Mouse (Mus musculus) limb, embryonic 12.5 days (tissue): Measurements from ENCODE around the gene Dusp16. TPM values are rescaled to one million over a fixed set of nuclear protein-coding genes. Genes with fewer than 3 reads are reported as not detected.

Experiments used
- ATAC-seq: fragments of 200-750 bp; cut with Nextera tagmentation; 2 replicates; pipeline ENCODE4 v1.8.0; 2017; ENCODE audit warnings: low read depth, moderate TSS enrichment; ENCODE audit not compliant: insufficient number of reproducible peaks, insufficient read depth, low FRiP score, low TSS enrichment
- H3K27ac ChIP-seq: fragments of 300-500 bp; sonication (generic); 2 replicates; pipeline ENCODE4 v1.5.1; 2016; ENCODE audit warnings: mild to moderate bottlenecking, moderate library complexity
- H3K27me3 ChIP-seq: fragments of 300-500 bp; sonication (generic); 2 replicates; pipeline ENCODE4 v1.6.1; 2016; ENCODE audit warnings: mild to moderate bottlenecking, moderate library complexity
- H3K36me3 ChIP-seq: fragments of 300-500 bp; sonication (generic); 2 replicates; pipeline ENCODE4 v1.6.1; 2016; ENCODE audit warnings: mild to moderate bottlenecking, moderate library complexity
- H3K4me1 ChIP-seq: fragments of 300-500 bp; sonication (generic); replicated peaks from 2 replicates; pipeline ENCODE4 v1.6.1; 2016
- H3K4me2 ChIP-seq: fragments of 300-500 bp; sonication (generic); 2 replicates; pipeline ENCODE4 v1.6.1; 2016; ENCODE audit warnings: mild to moderate bottlenecking, moderate library complexity
- H3K4me3 ChIP-seq: fragments of 300-500 bp; sonication (generic); replicated peaks from 2 replicates; pipeline ENCODE4 v1.5.1; 2016; ENCODE audit warnings: mild to moderate bottlenecking
- H3K9ac ChIP-seq: fragments of 300-500 bp; sonication (generic); replicated peaks from 2 replicates; pipeline ENCODE4 v1.6.1; 2016; ENCODE audit warnings: mild to moderate bottlenecking, moderate library complexity
- H3K9me3 ChIP-seq: fragments of 300-500 bp; sonication (generic); 2 replicates; pipeline ENCODE4 v1.6.1; 2016; ENCODE audit warnings: mild to moderate bottlenecking, moderate library complexity
- WGBS: fragments of 180-500 bp; shearing (Covaris S2); methylation state at CpG from one replicate; pipeline ENCODE4 v1.1.7; 2016; 5-methylcytosine and 5-hydroxymethylcytosine counted together
- polyA plus RNA-seq: library from polyadenylated mRNA; unstranded; fragments of >200 nt; fragmentation: Nextera tagmentation; extraction: Ambion mirVana; gene quantifications from 2 replicates; pipeline ENCODE4 v1.2.1, GENCODE M21; 2016

Gene Dusp16
- 14.3 and 14.8 TPM in 2 replicates for polyA plus RNA-seq

- WGBS, result under 1% methylated on average over 58 of the region's 108 CpGs
- H3K4me3 ChIP-seq, result peak within 1 kb of the TSS; percentile 74
Measured at GRCm38 (mm10) chr6:134792141-134793045, at the start of gene Dusp16. TSS of gene Dusp16 (minus strand) at chr6:134792625.

GRCm38 (mm10) chr6:134840346-134840745 is 47.9 kb upstream of the Dusp16 start:
- H3K4me1 ChIP-seq, result no peaks in the 10 kb centered on the region
- H3K36me3 ChIP-seq, result no peaks in the 10 kb centered on the region
- no peak overlapping the region for H3K9ac ChIP-seq
- no peak for ATAC-seq
- no peak overlapping the region for H3K27ac ChIP-seq
- H3K4me2 ChIP-seq, result no peak overlapping the region
- H3K4me3 ChIP-seq, result no peak overlapping the region
- no peaks in the 10 kb centered on the region for H3K27me3 ChIP-seq
- no peaks in the 10 kb centered on the region for H3K9me3 ChIP-seq
- WGBS, result 77% methylated on average over 2 of the region's 2 CpGs

More at GRCm38 (mm10) chr6:134792141-134793045, at the start of gene Dusp16:
- Histone ChIP-seq H3K36me3 (no peaks in the 10 kb centered on the region), H3K9me3 (no peaks in the 10 kb centered on the region), H3K4me1 (peaks cover 12% of the 10 kb centered on the region), H3K27ac (peak within 1 kb of the TSS; percentile 96), H3K4me2 (peak within 1 kb of the TSS; percentile 73), H3K9ac (peak within 1 kb of the TSS; percentile 90), H3K27me3 (no peaks in the 10 kb centered on the region)
- peak; percentile 88 for ATAC-seq

GRCm38 (mm10) chr6:134838111-134838510 is 45.7 kb upstream of the Dusp16 start:
- Histone ChIP-seq H3K4me1 (no peaks in the 10 kb centered on the region), H3K27ac (no peak overlapping the region), H3K36me3 (no peaks in the 10 kb centered on the region), H3K27me3 (no peaks in the 10 kb centered on the region), H3K4me2 (no peak overlapping the region), H3K9ac (no peak overlapping the region), H3K9me3 (no peaks in the 10 kb centered on the region), H3K4me3 (no peak overlapping the region)
- no peak for ATAC-seq
- 87% methylated on average over 4 of the region's 4 CpGs for WGBS

- Histone ChIP-seq H3K4me1 (no peaks in the 10 kb centered on the region), H3K9ac (no peak overlapping the region), H3K4me2 (no peak overlapping the region), H3K4me3 (no peak overlapping the region), H3K27ac (no peak overlapping the region), H3K27me3 (no peaks in the 10 kb centered on the region), H3K9me3 (no peaks in the 10 kb centered on the region), H3K36me3 (no peaks in the 10 kb centered on the region)
- 68% methylated on average over 9 of the region's 9 CpGs for WGBS
- no peak for ATAC-seq
Measured at GRCm38 (mm10) chr6:134834585-134835251, 42.3 kb upstream of the Dusp16 start.

GRCm38 (mm10) chr6:134830776-134831175 is 38.4 kb upstream of the Dusp16 start:
- peaks cover 6% of the 10 kb centered on the region; the same call in 1 of the 2 replicates for H3K4me1 ChIP-seq
- WGBS, result 5% methylated on average over 10 of the region's 10 CpGs

GRCm38 (mm10) chr6:134829786-134830700 is 37.6 kb upstream of the Dusp16 start, which contains the start of gene Crebl2:
TSS of gene Crebl2 (plus strand) at chr6:134830154.
- H3K27me3 ChIP-seq, result no peaks in the 10 kb centered on the region
- ATAC-seq, result peak; percentile 99
- H3K4me2 ChIP-seq, result peak within 1 kb of the TSS; percentile 74
- H3K36me3 ChIP-seq, result no peaks in the 10 kb centered on the region
- H3K4me1 ChIP-seq, result peaks cover 6% of the 10 kb centered on the region; the same call in 1 of the 2 replicates
- H3K9ac ChIP-seq, result peak within 1 kb of the TSS; percentile 69
- H3K27ac ChIP-seq, result peak within 1 kb of the TSS; percentile 89
- under 1% methylated on average over 58 of the region's 58 CpGs for WGBS
- H3K4me3 ChIP-seq, result peak within 1 kb of the TSS; percentile 72
- 0 out of 2 replicates have a peak, but pooled peaks cover 3% of the 10 kb centered on the region for H3K9me3 ChIP-seq

More at GRCm38 (mm10) chr6:134830776-134831175, 38.4 kb upstream of the Dusp16 start:
- Histone ChIP-seq H3K27ac (no peak overlapping the region), H3K27me3 (no peaks in the 10 kb centered on the region), H3K4me3 (peak overlapping the region; percentile 72), H3K36me3 (no peaks in the 10 kb centered on the region), H3K9me3 (0 out of 2 replicates have a peak, but pooled peaks cover 3% of the 10 kb centered on the region), H3K4me2 (peak overlapping the region; percentile 74), H3K9ac (peak overlapping the region; percentile 69; the same call in 1 of the 2 replicates)
- no peak for ATAC-seq

- no peak for ATAC-seq
- Histone ChIP-seq H3K4me3 (no peak overlapping the region), H3K4me2 (no peak overlapping the region), H3K9ac (no peak overlapping the region), H3K27me3 (no peaks in the 10 kb centered on the region), H3K27ac (no peak overlapping the region), H3K9me3 (no peaks in the 10 kb centered on the region), H3K4me1 (no peaks in the 10 kb centered on the region), H3K36me3 (no peaks in the 10 kb centered on the region)
- WGBS, result 71% methylated on average over 10 of the region's 10 CpGs
Measured at GRCm38 (mm10) chr6:134822844-134823243, 30.4 kb upstream of the Dusp16 start.

- no peak overlapping the region for H3K27ac ChIP-seq
- ATAC-seq, result no peak
- 66% methylated on average over 6 of the region's 6 CpGs for WGBS
- H3K36me3 ChIP-seq, result no peaks in the 10 kb centered on the region
- H3K4me2 ChIP-seq, result no peak overlapping the region
- no peak overlapping the region for H3K4me3 ChIP-seq
- no peaks in the 10 kb centered on the region for H3K27me3 ChIP-seq
- no peak overlapping the region for H3K9ac ChIP-seq
- H3K9me3 ChIP-seq, result no peaks in the 10 kb centered on the region
- H3K4me1 ChIP-seq, result no peaks in the 10 kb centered on the region
Measured at GRCm38 (mm10) chr6:134820411-134820810, 28.0 kb upstream of the Dusp16 start.

GRCm38 (mm10) chr6:134819741-134820140 is 27.3 kb upstream of the Dusp16 start:
- ATAC-seq, result no peak
- no peak overlapping the region for H3K4me2 ChIP-seq
- H3K4me1 ChIP-seq, result no peaks in the 10 kb centered on the region
- 69% methylated on average over 5 of the region's 5 CpGs for WGBS
- H3K4me3 ChIP-seq, result no peak overlapping the region
- no peak overlapping the region for H3K9ac ChIP-seq
- no peaks in the 10 kb centered on the region for H3K9me3 ChIP-seq
- H3K27ac ChIP-seq, result no peak overlapping the region
- H3K36me3 ChIP-seq, result no peaks in the 10 kb centered on the region
- no peaks in the 10 kb centered on the region for H3K27me3 ChIP-seq

- 62% methylated on average over 12 of the region's 12 CpGs for WGBS
- no peaks in the 10 kb centered on the region for H3K36me3 ChIP-seq
- H3K9me3 ChIP-seq, result no peaks in the 10 kb centered on the region
- no peaks in the 10 kb centered on the region for H3K4me1 ChIP-seq
- H3K27me3 ChIP-seq, result no peaks in the 10 kb centered on the region
- H3K4me3 ChIP-seq, result no peak overlapping the region
- 0 out of 2 replicates have a peak overlapping the region, but pooled peaks have one; percentile 20 for H3K27ac ChIP-seq
- H3K4me2 ChIP-seq, result no peak overlapping the region
- ATAC-seq, result peak; percentile 31; the same call in 1 of the 2 replicates
- no peak overlapping the region for H3K9ac ChIP-seq
Measured at GRCm38 (mm10) chr6:134817051-134817928, 24.9 kb upstream of the Dusp16 start.
